Mouse (Mus musculus): ENCODE results near the gene Synpo2l. TPM values are rescaled to one million over a fixed set of nuclear protein-coding genes. Genes with fewer than 3 reads are reported as not detected.

Gene Synpo2l
- polyA plus RNA-seq, 1 experiment: 0.13 TPM

DNA sequence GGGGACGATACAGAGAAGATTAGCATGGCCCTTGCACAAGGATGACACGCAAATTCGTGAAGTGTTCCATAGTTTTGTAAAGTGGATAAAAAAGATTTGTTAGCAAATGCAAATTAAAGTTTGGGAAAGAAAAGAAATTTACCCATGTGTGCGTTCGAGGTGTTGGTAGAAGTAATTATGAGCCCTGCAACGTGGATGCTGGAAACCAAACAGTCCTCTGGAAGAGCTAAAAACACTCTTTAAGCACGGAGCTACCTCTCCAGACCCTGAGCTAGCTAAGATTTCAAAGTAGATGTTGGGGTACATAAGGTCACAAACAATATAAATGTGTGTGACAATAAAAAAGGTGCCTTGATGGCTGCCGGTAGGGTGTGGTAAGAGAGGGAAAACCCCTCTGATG is 33.4 kb upstream of the Synpo2l start:
- no peak for TF ChIP-seq CTCF (IDR thresholded peaks at IDR 0.05; ENCODE audit: borderline replicate concordance, insufficient read depth, low read depth, low read length)
- no peak for TF ChIP-seq POLR2A (IDR thresholded peaks at IDR 0.05; ENCODE audit: borderline replicate concordance, insufficient read depth, low read length)
- no peak overlapping the region for H3K4me3 ChIP-seq (replicated peaks; ENCODE audit: insufficient read depth, low read depth, low read length)
- 74% methylated on average over 8 of the region's 8 CpGs for WGBS
- H3K27me3 ChIP-seq (ENCODE audit: control insufficient read depth, insufficient read depth, low read length): no peaks in the 10 kb centered on the region
- H3K4me1 ChIP-seq (ENCODE audit: control insufficient read depth, insufficient read depth, low read length): no peaks in the 10 kb centered on the region; the same call in 1 of the 2 replicates
- no peak overlapping the region for H3K27ac ChIP-seq (ENCODE audit: insufficient read depth, low read length)
- no peak for DNase-seq

- WGBS: 72% methylated on average over 3 of the region's 3 CpGs
- Histone ChIP-seq H3K4me1 (ENCODE audit: control insufficient read depth, insufficient read depth, low read length) (no peaks in the 10 kb centered on the region; the same call in 1 of the 2 replicates), H3K27me3 (ENCODE audit: control insufficient read depth, insufficient read depth, low read length) (no peaks in the 10 kb centered on the region), H3K27ac (ENCODE audit: insufficient read depth, low read length) (no peak overlapping the region), H3K4me3 (replicated peaks; ENCODE audit: insufficient read depth, low read depth, low read length) (no peak overlapping the region)
- TF ChIP-seq CTCF (IDR thresholded peaks at IDR 0.05; ENCODE audit: borderline replicate concordance, insufficient read depth, low read depth, low read length) (no peak), POLR2A (IDR thresholded peaks at IDR 0.05; ENCODE audit: borderline replicate concordance, insufficient read depth, low read length) (no peak)
- DNase-seq: no peak
Observed at GRCm38 (mm10) chr14:20700362-20700761, 32.2 kb upstream of the Synpo2l start.

DNA sequence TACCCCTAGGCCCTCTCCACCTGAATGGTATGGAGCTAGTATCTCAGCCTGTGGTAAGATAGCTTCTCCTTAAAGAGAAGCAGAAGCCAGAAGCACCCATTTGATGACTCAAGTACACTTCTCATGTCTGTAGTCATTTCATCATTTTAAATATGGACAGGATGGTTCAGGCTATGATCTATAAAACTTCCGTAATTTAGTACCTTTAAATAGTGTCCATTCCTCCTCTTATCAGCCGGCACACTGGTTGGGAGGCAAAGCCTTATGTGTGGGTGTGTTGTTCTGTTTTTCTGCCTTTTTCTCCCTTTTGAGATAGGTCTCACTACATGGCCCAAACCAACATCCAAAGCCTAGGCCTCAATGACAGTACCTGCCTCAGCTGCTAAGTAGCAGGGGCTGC is 30.4 kb upstream of the Synpo2l start:
- DNase-seq: no peak
- no peak overlapping the region for H3K4me3 ChIP-seq (replicated peaks; ENCODE audit: insufficient read depth, low read depth, low read length)
- no peak overlapping the region for H3K27ac ChIP-seq (ENCODE audit: insufficient read depth, low read length)
- H3K27me3 ChIP-seq (ENCODE audit: control insufficient read depth, insufficient read depth, low read length): no peaks in the 10 kb centered on the region
- H3K4me1 ChIP-seq (ENCODE audit: control insufficient read depth, insufficient read depth, low read length): peaks cover 9% of the 10 kb centered on the region; the same call in 1 of the 2 replicates
- TF ChIP-seq CTCF (IDR thresholded peaks at IDR 0.05; ENCODE audit: borderline replicate concordance, insufficient read depth, low read depth, low read length): no peak
- 73% methylated on average over 2 of the region's 2 CpGs for WGBS

- Histone ChIP-seq H3K27ac (ENCODE audit: insufficient read depth, low read length) (no peak overlapping the region), H3K4me3 (replicated peaks; ENCODE audit: insufficient read depth, low read depth, low read length) (peak overlapping the region; percentile 39), H3K27me3 (ENCODE audit: control insufficient read depth, insufficient read depth, low read length) (no peaks in the 10 kb centered on the region), H3K4me1 (ENCODE audit: control insufficient read depth, insufficient read depth, low read length) (peaks cover 9% of the 10 kb centered on the region; the same call in 1 of the 2 replicates)
- WGBS: 0% methylated on average over 1 of the region's 1 CpGs
- DNase-seq: peak; percentile 49 to 62
- TF ChIP-seq CTCF (IDR thresholded peaks at IDR 0.05; ENCODE audit: borderline replicate concordance, insufficient read depth, low read depth, low read length) (peak; percentile 60; the same call in 1 of the 2 replicates), POLR2A (IDR thresholded peaks at IDR 0.05; ENCODE audit: borderline replicate concordance, insufficient read depth, low read length) (no peak)
Observed at GRCm38 (mm10) chr14:20696986-20697385, 28.8 kb upstream of the Synpo2l start.

DNA sequence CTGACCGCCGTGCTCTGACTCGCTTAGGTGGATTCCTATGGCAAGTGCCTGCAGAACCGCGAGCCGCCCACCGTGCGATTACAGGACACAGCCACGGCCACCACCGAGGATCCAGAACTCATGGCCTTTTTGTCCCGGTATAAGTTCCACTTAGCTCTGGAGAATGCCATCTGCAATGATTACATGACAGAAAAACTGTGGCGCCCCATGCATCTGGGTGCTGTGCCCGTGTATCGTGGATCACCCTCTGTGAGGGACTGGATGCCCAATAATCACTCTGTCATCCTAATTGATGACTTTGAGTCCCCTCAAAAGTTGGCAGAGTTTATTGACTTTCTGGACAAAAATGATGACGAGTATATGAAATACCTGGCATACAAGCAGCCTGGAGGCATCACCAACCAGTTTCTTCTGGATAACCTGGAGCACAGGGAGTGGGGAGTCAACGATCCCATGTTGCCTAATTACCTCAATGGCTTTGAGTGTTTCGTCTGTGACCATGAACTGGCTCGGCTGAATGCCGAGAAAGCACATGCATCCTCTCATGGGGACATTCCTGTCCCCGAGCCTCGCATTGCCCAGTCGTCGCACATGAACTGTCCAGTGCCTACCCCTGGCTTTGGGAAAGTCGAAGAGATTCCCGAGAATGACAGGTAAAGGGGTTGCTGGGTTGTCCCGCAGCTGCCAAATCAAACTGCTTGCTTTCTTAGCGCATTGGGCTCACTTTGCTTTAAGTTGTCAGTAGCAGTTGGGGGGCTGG is 27.8 kb upstream of the Synpo2l start:
- peak overlapping the region; percentile 90 for H3K4me3 ChIP-seq (replicated peaks; ENCODE audit: insufficient read depth, low read depth, low read length)
- peak in 1 of 2 experiments; percentile 35 for DNase-seq
- peak overlapping the region; percentile 25; the same call in 1 of the 2 replicates for H3K27ac ChIP-seq (ENCODE audit: insufficient read depth, low read length)
- no peaks in the 10 kb centered on the region for H3K27me3 ChIP-seq (ENCODE audit: control insufficient read depth, insufficient read depth, low read length)
- H3K4me1 ChIP-seq (ENCODE audit: control insufficient read depth, insufficient read depth, low read length): peaks cover 9% of the 10 kb centered on the region; the same call in 1 of the 2 replicates
- TF ChIP-seq CTCF (IDR thresholded peaks at IDR 0.05; ENCODE audit: borderline replicate concordance, insufficient read depth, low read depth, low read length): no peak
- no peak for TF ChIP-seq POLR2A (IDR thresholded peaks at IDR 0.05; ENCODE audit: borderline replicate concordance, insufficient read depth, low read length)
- whole genome bisulfite sequencing: 3% methylated on average over 27 of the region's 27 CpGs

DNA sequence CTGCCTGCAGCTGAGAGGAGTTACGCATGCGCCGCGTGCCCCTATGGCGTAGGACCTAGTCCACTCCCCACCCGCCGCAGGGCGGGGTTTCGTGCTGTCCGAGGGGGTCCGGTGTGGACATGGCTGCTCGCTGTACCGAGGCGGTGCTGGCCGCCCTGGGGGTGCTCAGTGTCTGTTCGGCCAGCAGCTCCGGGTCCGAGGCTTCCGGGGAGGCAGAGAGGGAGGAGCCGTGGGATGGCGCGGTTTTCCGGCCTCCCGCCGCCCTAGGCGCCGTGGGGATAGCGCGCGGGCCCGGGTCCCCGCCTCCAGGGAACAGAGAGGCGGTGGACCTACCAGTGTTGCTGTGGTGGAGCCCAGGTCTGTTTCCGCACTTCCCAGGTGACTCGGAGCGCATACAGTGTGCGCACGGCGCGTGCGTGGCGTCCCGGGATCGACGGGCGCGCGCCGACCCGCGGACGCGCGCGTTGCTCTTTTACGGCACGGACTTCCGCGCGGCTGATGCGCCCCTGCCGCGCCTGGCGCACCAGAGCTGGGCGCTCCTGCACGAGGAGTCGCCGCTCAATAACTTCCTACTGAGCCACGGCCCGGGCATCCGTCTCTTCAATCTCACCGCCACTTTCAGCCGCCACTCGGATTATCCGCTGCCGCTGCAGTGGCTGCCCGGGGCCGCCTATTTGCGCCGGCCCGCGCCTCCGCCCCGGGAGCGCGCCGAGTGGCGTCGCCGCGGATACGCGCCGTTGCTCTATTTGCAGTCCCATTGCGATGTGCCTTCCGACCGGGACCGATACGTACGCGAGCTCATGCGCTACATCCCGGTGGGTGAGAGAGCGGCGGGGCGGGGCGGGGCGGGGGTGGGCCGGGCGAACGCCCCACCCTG is 27.0 kb upstream of the Synpo2l start, which contains the start of gene Fut11:
Gene Fut11 (plus strand): TSS at position 85 of the 877 bp plus-strand sequence.
- peak within 1 kb of the TSS; percentile 97 for H3K27ac ChIP-seq (ENCODE audit: insufficient read depth, low read length)
- peak within 1 kb of the TSS; percentile 90 for H3K4me3 ChIP-seq (replicated peaks; ENCODE audit: insufficient read depth, low read depth, low read length)
- under 1% methylated on average over 111 of the region's 111 CpGs for WGBS
- no peaks in the 10 kb centered on the region for H3K27me3 ChIP-seq (ENCODE audit: control insufficient read depth, insufficient read depth, low read length)
- peaks cover 9% of the 10 kb centered on the region; the same call in 1 of the 2 replicates for H3K4me1 ChIP-seq (ENCODE audit: control insufficient read depth, insufficient read depth, low read length)
- DNase-seq: peak; percentile 91 to 92
- TF ChIP-seq CTCF (IDR thresholded peaks at IDR 0.05; ENCODE audit: borderline replicate concordance, insufficient read depth, low read depth, low read length) (no peak), POLR2A (IDR thresholded peaks at IDR 0.05; ENCODE audit: borderline replicate concordance, insufficient read depth, low read length) (peak; percentile 82)

DNA sequence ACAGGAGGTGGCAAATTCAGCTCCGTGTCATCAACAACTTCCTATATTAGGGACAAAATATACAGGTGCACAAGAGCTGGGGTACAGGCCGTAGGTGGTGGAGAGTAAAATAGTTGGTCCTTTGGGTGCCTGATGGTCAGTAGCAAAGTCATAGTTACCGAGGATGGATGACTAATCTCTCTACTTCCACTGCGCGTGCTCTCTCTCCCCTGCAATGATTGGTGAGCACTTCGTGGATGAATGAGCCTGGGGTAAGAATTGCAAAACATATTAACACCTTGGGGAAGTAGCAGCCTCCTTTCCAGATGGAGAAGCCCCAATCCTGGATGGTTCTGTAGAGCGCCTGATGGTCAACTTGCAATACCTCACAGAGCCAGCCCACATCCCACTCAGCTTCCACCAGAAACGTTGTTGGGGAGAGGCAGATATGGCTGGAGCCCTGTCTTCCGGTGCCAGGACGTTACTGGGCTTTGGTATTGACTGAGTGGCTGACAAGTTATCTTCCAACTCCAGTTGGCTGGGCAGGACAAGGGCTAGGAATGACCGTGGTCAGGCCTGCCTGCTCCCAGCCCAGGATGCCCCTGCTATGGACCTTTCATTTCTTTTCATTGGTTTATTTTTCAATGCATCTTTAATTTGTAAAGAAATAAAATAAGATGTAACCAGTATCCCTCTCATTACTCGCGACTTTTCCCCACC is 26.2 kb upstream of the Synpo2l start:
- WGBS: 36% methylated on average over 13 of the region's 13 CpGs
- TF ChIP-seq POLR2A (IDR thresholded peaks at IDR 0.05; ENCODE audit: borderline replicate concordance, insufficient read depth, low read length) (no peak), CTCF (IDR thresholded peaks at IDR 0.05; ENCODE audit: borderline replicate concordance, insufficient read depth, low read depth, low read length) (no peak)
- peak overlapping the region; percentile 97 for H3K27ac ChIP-seq (ENCODE audit: insufficient read depth, low read length)
- no peak for DNase-seq
- H3K4me1 ChIP-seq (ENCODE audit: control insufficient read depth, insufficient read depth, low read length): peaks cover 9% of the 10 kb centered on the region; the same call in 1 of the 2 replicates
- H3K27me3 ChIP-seq (ENCODE audit: control insufficient read depth, insufficient read depth, low read length): no peaks in the 10 kb centered on the region
- peak overlapping the region; percentile 90 for H3K4me3 ChIP-seq (replicated peaks; ENCODE audit: insufficient read depth, low read depth, low read length)
